Mouse (Mus musculus) forelimb bud, embryonic 11.5 days (tissue): ENCODE measurements around the gene Blcap.
A peak's percentile ranks its signal among the peaks of the same experiment; 100 is the strongest.

ENCODE experiments used
- DNase-seq: peaks from one replicate; pipeline ENCODE4 v3.0.0-alpha.2; 2012; ENCODE audit warnings: low read depth, low spot score

The Blcap gene

GRCm38 (mm10) chr2:157520496-157520895 lies 50.6 kb downstream of the Blcap start:
- no peak for DNase-seq

GRCm38 (mm10) chr2:157519452-157519851 lies 51.6 kb downstream of the Blcap start:
- DNase-seq = no peak

GRCm38 (mm10) chr2:157518451-157518850 lies 52.6 kb downstream of the Blcap start:
- no peak for DNase-seq

- no peak for DNase-seq
Measured at GRCm38 (mm10) chr2:157517526-157517925, 53.5 kb downstream of the Blcap start.

GRCm38 (mm10) chr2:157514353-157514752 lies 56.7 kb downstream of the Blcap start:
- no peak for DNase-seq

GRCm38 (mm10) chr2:157513737-157514208 lies 57.3 kb downstream of the Blcap start:
- peak; percentile 69 for DNase-seq

GRCm38 (mm10) chr2:157512859-157513258 lies 58.2 kb downstream of the Blcap start:
- no peak for DNase-seq

- DNase-seq = no peak
Measured at GRCm38 (mm10) chr2:157510031-157510430, 61.0 kb downstream of the Blcap start.

GRCm38 (mm10) chr2:157509182-157509581 lies 61.9 kb downstream of the Blcap start:
- DNase-seq = no peak

GRCm38 (mm10) chr2:157506779-157507178 lies 64.3 kb downstream of the Blcap start:
- no peak for DNase-seq
